14 mouse cellular contexts compared by ENCODE assay signal in the genomic region with DNA sequence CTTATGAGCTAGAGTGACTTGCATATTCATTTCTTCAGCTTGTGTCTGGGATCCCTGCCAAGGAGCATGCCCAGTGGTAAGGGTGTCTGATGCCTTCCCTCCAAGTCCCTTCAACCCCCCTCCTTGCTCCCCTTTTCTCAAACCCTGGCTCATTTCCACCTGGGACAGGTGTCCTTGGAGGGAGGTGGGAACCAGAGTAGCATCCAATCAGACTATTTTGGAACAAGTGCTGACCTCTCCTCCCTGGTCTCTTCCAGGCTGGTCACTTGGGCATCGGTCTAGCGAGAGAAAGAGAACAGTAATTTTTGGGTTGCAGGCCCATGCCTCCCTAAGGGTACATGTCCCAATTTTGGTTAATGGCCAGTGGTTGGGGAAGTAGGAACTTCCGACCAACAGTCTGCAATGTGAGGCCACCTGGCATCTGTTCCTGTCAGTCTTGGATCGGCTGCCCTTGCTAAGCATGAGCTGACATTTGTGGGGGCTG. TPM values are rescaled to one million over a fixed set of nuclear protein-coding genes. Genes with fewer than 3 reads are reported as not detected.
DNase-seq lines count a peak whose midpoint lies in the region; ATAC-seq and TF ChIP-seq lines count a peak whose summit lies in the region.
"Had no signal": no experiment of that assay in that cellular context is flagged by ENCODE, and none has a peak within 500 bp of the region (broad histone marks: within the 10 kb centered on the region; RNA-seq: fewer than 3 reads in every experiment).

No protein-coding gene starts in this region.

- no peaks in the 10 kb centered on the region for H3K79me2 ChIP-seq in heart, adult 2 months (replicated peaks; ENCODE audit: control insufficient read depth, insufficient read depth, low read length)

- no peaks in the 10 kb centered on the region for H3K9me3 ChIP-seq in hindbrain, embryonic 12.5 days (replicated peaks)
- no peaks in the 10 kb centered on the region for H3K9me3 ChIP-seq in hindbrain, embryonic 11.5 days (ENCODE audit: control insufficient read depth, low read length)
- H3K9me3 ChIP-seq in forebrain, embryonic 15.5 days: no peaks in the 10 kb centered on the region
- no peaks in the 10 kb centered on the region for H3K9me3 ChIP-seq in midbrain, embryonic 15.5 days

- H3K27ac ChIP-seq in hindbrain, embryonic 12.5 days: no peak overlapping the region
- H3K27ac ChIP-seq in hindbrain, embryonic 11.5 days (ENCODE audit: low read depth, low read length): no peak overlapping the region
- H3K27ac ChIP-seq in cerebellum, adult 2 months (ENCODE audit: insufficient read depth, low read length): peak overlapping the region; percentile 96
- 0 out of 2 replicates have a peak overlapping the region, but pooled peaks have one; percentile 5 for H3K27ac ChIP-seq in forebrain, embryonic 15.5 days (replicated peaks)
- no peak overlapping the region for H3K27ac ChIP-seq in midbrain, embryonic 15.5 days
- no peak overlapping the region for H3K27ac ChIP-seq in heart, adult 2 months

- ATAC-seq in hindbrain, embryonic 12.5 days (ENCODE audit: low FRiP score): no peak
- no peak for ATAC-seq in hindbrain, embryonic 11.5 days (ENCODE audit: low FRiP score)
- ATAC-seq in forebrain, embryonic 15.5 days (replicated peaks): no peak
- ATAC-seq in midbrain, embryonic 15.5 days (replicated peaks): no peak

- TF ChIP-seq CTCF in cerebellum, adult 2 months (IDR thresholded peaks at IDR 0.05; ENCODE audit: borderline replicate concordance, insufficient read depth, low read depth, low read length): no peak
- no peak for TF ChIP-seq CTCF in heart, adult 2 months (IDR thresholded peaks at IDR 0.05)

- peaks cover 8% of the 10 kb centered on the region; the same call in 1 of the 2 replicates for H3K27me3 ChIP-seq in hindbrain, embryonic 12.5 days
- no peaks in the 10 kb centered on the region; the same call in 1 of the 2 replicates for H3K27me3 ChIP-seq in hindbrain, embryonic 11.5 days (ENCODE audit: control insufficient read depth, insufficient read depth, low read length)
- no peaks in the 10 kb centered on the region for H3K27me3 ChIP-seq in cerebellum, adult 2 months (ENCODE audit: control insufficient read depth, insufficient read depth, low read length)
- H3K27me3 ChIP-seq in forebrain, embryonic 15.5 days: no peaks in the 10 kb centered on the region
- no peaks in the 10 kb centered on the region for H3K27me3 ChIP-seq in midbrain, embryonic 15.5 days (replicated peaks)
- H3K27me3 ChIP-seq in heart, adult 2 months (ENCODE audit: control insufficient read depth, insufficient read depth, low read length): no peaks in the 10 kb centered on the region

- no peak for TF ChIP-seq EP300 in heart, adult 2 months (IDR thresholded peaks at IDR 0.05; ENCODE audit: insufficient read depth, low read depth, low read length)

- H3K9ac ChIP-seq in hindbrain, embryonic 12.5 days: no peak overlapping the region
- no peak overlapping the region for H3K9ac ChIP-seq in hindbrain, embryonic 11.5 days (ENCODE audit: low read depth, low read length)
- H3K9ac ChIP-seq in forebrain, embryonic 15.5 days (replicated peaks): no peak overlapping the region
- H3K9ac ChIP-seq in midbrain, embryonic 15.5 days: no peak overlapping the region
- no peak overlapping the region for H3K9ac ChIP-seq in heart, adult 2 months (ENCODE audit: low read depth, low read length)

- H3K4me1 ChIP-seq in hindbrain, embryonic 12.5 days: peaks cover 60% of the 10 kb centered on the region
- peaks cover 12% of the 10 kb centered on the region for H3K4me1 ChIP-seq in hindbrain, embryonic 11.5 days (replicated peaks; ENCODE audit: control insufficient read depth, insufficient read depth, low read length)
- peaks cover 19% of the 10 kb centered on the region for H3K4me1 ChIP-seq in cerebellum, adult 2 months (ENCODE audit: control insufficient read depth, insufficient read depth, low read length)
- H3K4me1 ChIP-seq in forebrain, embryonic 15.5 days: peaks cover 57% of the 10 kb centered on the region
- peaks cover 62% of the 10 kb centered on the region for H3K4me1 ChIP-seq in midbrain, embryonic 15.5 days
- no peaks in the 10 kb centered on the region for H3K4me1 ChIP-seq in heart, adult 2 months (ENCODE audit: control insufficient read depth, insufficient read depth, low read length)
- H3K4me1 ChIP-seq: megakaryocyte, embryonic 14.5 days had no signal

- intact Hi-C loops in heart, adult 2 months (cut with DNase I): no loop called here

- 0 out of 2 replicates have a peak overlapping the region, but pooled peaks have one; percentile 42 for H3K4me2 ChIP-seq in hindbrain, embryonic 12.5 days (replicated peaks)
- no peak overlapping the region for H3K4me2 ChIP-seq in hindbrain, embryonic 11.5 days (replicated peaks; ENCODE audit: low read depth, low read length)
- peak overlapping the region; percentile 43; the same call in 1 of the 2 replicates for H3K4me2 ChIP-seq in forebrain, embryonic 15.5 days (replicated peaks)
- H3K4me2 ChIP-seq in midbrain, embryonic 15.5 days: peak overlapping the region; percentile 49

- no peaks in the 10 kb centered on the region for H3K36me3 ChIP-seq in hindbrain, embryonic 12.5 days
- no peaks in the 10 kb centered on the region for H3K36me3 ChIP-seq in hindbrain, embryonic 11.5 days (ENCODE audit: control insufficient read depth, insufficient read depth, low read length)
- no peaks in the 10 kb centered on the region for H3K36me3 ChIP-seq in forebrain, embryonic 15.5 days
- H3K36me3 ChIP-seq in midbrain, embryonic 15.5 days (replicated peaks): no peaks in the 10 kb centered on the region
- no peaks in the 10 kb centered on the region for H3K36me3 ChIP-seq in heart, adult 2 months (ENCODE audit: control insufficient read depth, insufficient read depth, low read length)

- peak; percentile 49; the same call in 1 of the 2 replicates for TF ChIP-seq POLR2A in cerebellum, adult 2 months (IDR thresholded peaks at IDR 0.05; ENCODE audit: borderline replicate concordance, insufficient read depth, low read length)
- no peak for TF ChIP-seq POLR2A in heart, adult 2 months (IDR thresholded peaks at IDR 0.05; ENCODE audit: insufficient read depth, low read depth, low read length)

- DNase-seq in hindbrain, embryonic 11.5 days (ENCODE audit: low spot score): no peak
- DNase-seq in cerebellum, adult 2 months: peak; percentile 84 to 90
- no peak for DNase-seq in frontal cortex, adult 2 months (ENCODE audit: extremely low spot score in 1 of 2, low spot score in 1 of 2)
- DNase-seq in adrenal gland, postnatal 25 days: no peak
- no peak for DNase-seq in heart, adult 2 months
- DNase-seq: B cell, adult 2 months; heart, adult 11 months; heart, postnatal 36 days; kidney, postnatal 25 days had no signal

- WGBS in hindbrain, embryonic 12.5 days: 75% methylated on average over 4 of the region's 4 CpGs
- WGBS in hindbrain, embryonic 11.5 days: 74% methylated on average over 4 of the region's 4 CpGs
- 8% methylated on average over 4 of the region's 4 CpGs for WGBS in cerebellum, adult 2 months
- 60% methylated on average over 4 of the region's 4 CpGs for WGBS in forebrain, embryonic 15.5 days
- 67% methylated on average over 4 of the region's 4 CpGs for whole genome bisulfite sequencing in midbrain, embryonic 15.5 days
- WGBS in heart, adult 2 months: 80% methylated on average over 4 of the region's 4 CpGs

- no peak overlapping the region for H3K4me3 ChIP-seq in hindbrain, embryonic 12.5 days
- H3K4me3 ChIP-seq in hindbrain, embryonic 11.5 days (ENCODE audit: low read depth, low read length): no peak overlapping the region
- peak overlapping the region; percentile 73 for H3K4me3 ChIP-seq in cerebellum, adult 2 months (replicated peaks; ENCODE audit: insufficient read depth, low read depth, low read length)
- no peak overlapping the region for H3K4me3 ChIP-seq in forebrain, embryonic 15.5 days
- 0 out of 2 replicates have a peak overlapping the region, but pooled peaks have one; percentile 3 for H3K4me3 ChIP-seq in midbrain, embryonic 15.5 days
- no peak overlapping the region for H3K4me3 ChIP-seq in heart, adult 2 months
- H3K4me3 ChIP-seq: megakaryocyte, embryonic 14.5 days had no signal

RNA-seq across cellular contexts. Expression of a gene that starts 14.5 kb away (rescaled TPM):
- polyA plus RNA-seq in hindbrain, embryonic 12.5 days (2016; fragmentation: Nextera tagmentation; extraction: Ambion mirVana): 18.3 and 18.6 TPM in 2 replicates
- polyA plus RNA-seq in hindbrain, embryonic 11.5 days (2014; fragmentation: Nextera tagmentation; extraction: Ambion mirVana): 5.8 and 7.9 TPM in 2 replicates
- 371 and 430 TPM in 2 replicates for polyA plus RNA-seq in cerebellum, adult 2 months (2012; rRNA removed)
- polyA plus RNA-seq in forebrain, embryonic 15.5 days (2015; fragmentation: Nextera tagmentation; extraction: Ambion mirVana): 19.2 and 19.7 TPM in 2 replicates
- polyA plus RNA-seq in midbrain, embryonic 15.5 days (2015; fragmentation: Nextera tagmentation; extraction: Ambion mirVana): 42.0 and 46.9 TPM in 2 replicates
- 32.9 and 38.2 TPM in 2 replicates for polyA plus RNA-seq in frontal cortex, adult 2 months (2012; rRNA removed)
- total RNA-seq in adrenal gland, postnatal 25 days (2021): not detected in 2 replicates
- total RNA-seq in heart, adult 2 months (2021): not detected
- 0.06 TPM in 2 replicates for polyA plus RNA-seq in heart, adult 2 months (2012; rRNA removed)
- total RNA-seq: heart, postnatal 36 days had no signal
- polyA plus RNA-seq: liver, embryonic 16.5 days had no signal

Comparison
In these comparisons a context has a peak if more than half of its experiments do, and no peak if none do; other contexts are left out.
1. H3K27ac ChIP-seq: peak in cerebellum, adult 2 months (single experiment) and forebrain, embryonic 15.5 days (single experiment); none in hindbrain, embryonic 12.5 days (single experiment), hindbrain, embryonic 11.5 days (single experiment), midbrain, embryonic 15.5 days (single experiment) and heart, adult 2 months (single experiment).
2. H3K4me3 ChIP-seq: peak in cerebellum, adult 2 months (single experiment) and midbrain, embryonic 15.5 days (single experiment); none in hindbrain, embryonic 12.5 days (single experiment), hindbrain, embryonic 11.5 days (single experiment), forebrain, embryonic 15.5 days (single experiment) and heart, adult 2 months (single experiment).
3. DNase-seq: peak in cerebellum, adult 2 months (2 of 2); none in hindbrain, embryonic 11.5 days (single experiment), frontal cortex, adult 2 months (0 of 2), adrenal gland, postnatal 25 days (single experiment) and heart, adult 2 months (0 of 2).